Mouse (Mus musculus) heart, embryonic 14.5 days (tissue): ENCODE measurements around the gene Peak1. TPM values are rescaled to one million over a fixed set of nuclear protein-coding genes. Genes with fewer than 3 reads are reported as not detected.
"Not testable (repeated sequence)": the region's sequence is repeated elsewhere in the genome, so short reads cannot be mapped to it uniquely, and the experiment has no call there.

ENCODE experiments used
- ATAC-seq: fragments of 200-750 bp; cut with Nextera tagmentation; 2 replicates; pipeline ENCODE4 v1.8.0; 2017; ENCODE audit warnings: low read depth, moderate TSS enrichment; ENCODE audit not compliant: insufficient number of reproducible peaks, insufficient read depth, low FRiP score
- H3K27ac ChIP-seq, 2 experiments: fragments of 200-500 bp in 1 of 2; fragments of 300-500 bp in 1 of 2; sonication (generic) in 1 of 2; replicated peaks in 1 of 2; 2 replicates each; pipeline ENCODE4 v1.5.1; 2012 to 2014; ENCODE audit warnings: low read depth in 2 of 2, low read length in 2 of 2, control low read depth in 1 of 2, mild to moderate bottlenecking in 1 of 2, mixed read lengths in 1 of 2; ENCODE audit not compliant: control insufficient read depth in 1 of 2, insufficient read depth in 1 of 2
- H3K27me3 ChIP-seq: fragments of 300-500 bp; sonication (generic); 2 replicates; pipeline ENCODE4 v1.6.1; 2014; ENCODE audit warnings: mild to moderate bottlenecking, low read length, control low read depth; ENCODE audit not compliant: control insufficient read depth, insufficient read depth
- H3K36me3 ChIP-seq: fragments of 300-500 bp; sonication (generic); 2 replicates; pipeline ENCODE4 v1.6.1; 2014; ENCODE audit warnings: mild to moderate bottlenecking, control low read depth, low read length, mixed read lengths; ENCODE audit not compliant: control insufficient read depth, insufficient read depth
- H3K4me1 ChIP-seq, 2 experiments: fragments of 200-500 bp in 1 of 2; fragments of 300-500 bp in 1 of 2; sonication (generic) in 1 of 2; 2 replicates each; pipeline ENCODE4 v1.6.1; 2012 to 2014; ENCODE audit warnings: low read length in 2 of 2, control low read depth in 1 of 2, mixed read lengths in 1 of 2; ENCODE audit not compliant: control insufficient read depth in 2 of 2, insufficient read depth in 2 of 2
- H3K4me2 ChIP-seq: fragments of 300-500 bp; sonication (generic); 2 replicates; pipeline ENCODE4 v1.6.1; 2014; ENCODE audit warnings: mild to moderate bottlenecking, low read length
- H3K4me3 ChIP-seq, 2 experiments: fragments of 200-500 bp in 1 of 2; fragments of 300-500 bp in 1 of 2; sonication (generic) in 1 of 2; 2 replicates each; pipeline ENCODE4 v1.5.1; 2012 to 2014; ENCODE audit warnings: low read length in 2 of 2, mild to moderate bottlenecking in 2 of 2, control low read depth in 1 of 2, low read depth in 1 of 2, moderate library complexity in 1 of 2; ENCODE audit not compliant: control insufficient read depth in 1 of 2, insufficient read depth in 1 of 2
- H3K9ac ChIP-seq: fragments of 300-500 bp; sonication (generic); 2 replicates; pipeline ENCODE4 v1.6.1; 2014; ENCODE audit warnings: mild to moderate bottlenecking, low read length
- H3K9me3 ChIP-seq: fragments of 300-500 bp; sonication (generic); 2 replicates; pipeline ENCODE4 v1.6.1; 2016; ENCODE audit warnings: low read length, control low read depth; ENCODE audit not compliant: control insufficient read depth
- WGBS: fragments of 180-500 bp; shearing (Covaris S2); extraction: QIAGEN DNeasy Blood & Tissue Kit; methylation state at CpG from one replicate; pipeline ENCODE4 v1.1.7; 2014; 5-methylcytosine and 5-hydroxymethylcytosine counted together
- polyA plus RNA-seq: library from polyadenylated mRNA; unstranded; fragments of >200 nt; fragmentation: Nextera tagmentation; extraction: Ambion mirVana; gene quantifications from 2 replicates; pipeline ENCODE4 v1.2.1, GENCODE M21; 2014

Gene Peak1
- polyA plus RNA-seq, 1 experiment from 2014 or later = 22.4 TPM

DNA sequence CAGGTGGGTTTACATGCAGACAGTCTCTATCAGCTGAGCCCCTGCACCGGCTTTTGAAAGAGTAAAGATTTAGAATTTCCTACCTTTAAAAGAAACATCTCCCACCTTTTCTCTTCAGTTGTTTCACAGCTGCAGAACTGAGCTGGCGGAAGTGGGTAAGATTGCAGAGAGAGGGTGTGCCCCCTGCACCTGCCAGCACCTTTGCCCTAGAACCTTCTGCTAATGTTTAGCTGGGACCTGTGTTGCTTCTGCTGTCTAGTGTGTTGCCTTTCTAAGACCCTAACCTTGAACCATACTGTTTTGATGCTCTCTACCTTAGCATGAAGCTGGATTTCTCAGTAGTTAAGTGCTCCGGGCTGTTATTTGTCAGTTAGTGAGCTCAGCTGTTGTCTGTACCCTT lies 38.6 kb upstream of the Peak1 start:
- Histone ChIP-seq H3K4me1 (peaks cover 2 to 8% of the 10 kb centered on the region in 2 experiments; a peak in 2 of 4 replicates), H3K36me3 (peaks cover 6% of the 10 kb centered on the region; the same call in 1 of the 2 replicates), H3K27me3 (no peaks in the 10 kb centered on the region), H3K4me2 (no peak overlapping the region), H3K27ac (no peak overlapping the region), H3K4me3 (no peak overlapping the region), H3K9me3 (no peaks in the 10 kb centered on the region), H3K9ac (no peak overlapping the region)
- 90% methylated on average over 3 of the region's 3 CpGs for WGBS
- no peak for ATAC-seq

DNA sequence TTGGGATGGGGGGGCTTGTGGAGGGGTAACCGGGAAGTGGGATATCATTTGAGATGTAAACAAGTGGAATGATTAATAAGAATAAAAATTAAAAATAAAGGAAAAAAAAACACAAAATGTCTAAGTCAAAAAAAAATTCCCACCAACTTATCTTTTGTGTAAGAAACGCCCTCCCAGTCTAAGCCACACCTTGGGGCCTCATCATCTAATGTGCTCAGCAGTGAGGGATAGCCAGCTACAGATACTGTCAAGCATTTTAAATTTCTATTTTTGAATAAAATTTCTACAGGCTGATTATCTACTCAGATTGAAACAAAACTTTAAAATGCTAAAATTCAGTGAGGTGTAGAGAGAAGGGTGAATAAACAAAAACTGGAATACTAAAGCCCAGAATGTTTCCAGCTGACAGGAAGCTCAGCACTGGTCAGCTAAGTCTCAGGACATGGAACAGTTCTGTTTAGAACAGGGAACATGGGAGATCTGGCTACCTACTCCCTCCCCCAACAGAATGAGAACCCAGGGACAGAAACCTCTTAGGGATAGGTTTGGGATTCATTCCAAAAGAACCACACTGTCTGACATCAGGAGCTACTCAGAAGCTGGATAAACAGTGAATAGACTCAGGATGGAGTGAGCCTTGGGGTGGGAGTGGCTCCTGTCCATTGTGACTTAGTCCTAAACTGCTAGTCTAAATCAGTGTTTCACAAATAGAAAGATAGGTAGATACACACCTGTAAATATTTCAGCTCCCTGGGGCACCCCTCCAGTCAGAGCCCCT lies 35.4 kb upstream of the Peak1 start:
- H3K9me3 ChIP-seq = no peaks in the 10 kb centered on the region
- H3K4me2 ChIP-seq = no peak overlapping the region
- peaks cover 0 to 8% of the 10 kb centered on the region in 2 experiments; a peak in 2 of 4 replicates for H3K4me1 ChIP-seq
- H3K27ac ChIP-seq = no peak overlapping the region
- H3K9ac ChIP-seq = no peak overlapping the region
- H3K36me3 ChIP-seq = peaks cover 6% of the 10 kb centered on the region; the same call in 1 of the 2 replicates
- no peaks in the 10 kb centered on the region for H3K27me3 ChIP-seq
- no peak overlapping the region for H3K4me3 ChIP-seq
- WGBS = 77% methylated on average over 2 of the region's 2 CpGs
- ATAC-seq = no peak

DNA sequence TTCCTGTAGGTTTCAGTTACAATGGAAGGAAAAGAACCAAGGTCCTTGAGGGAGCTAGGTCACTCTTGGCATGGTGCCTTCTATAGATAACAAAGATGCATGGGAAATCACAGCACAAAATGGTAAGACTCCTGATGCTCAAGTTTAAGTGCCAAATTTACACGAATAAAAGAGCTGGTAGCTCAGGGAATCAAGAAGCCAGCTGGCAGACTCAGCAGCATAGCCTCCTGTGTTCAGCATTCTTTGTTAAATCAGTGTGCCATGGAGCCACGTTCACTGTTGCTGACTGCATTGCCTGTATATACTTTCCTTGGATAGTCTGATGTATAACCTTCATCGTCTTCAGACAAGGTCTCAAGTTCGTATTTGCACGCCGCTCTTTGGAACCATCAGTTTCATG lies 33.7 kb upstream of the Peak1 start:
- ATAC-seq = no peak
- Histone ChIP-seq H3K4me3 (no peak overlapping the region), H3K9ac (no peak overlapping the region), H3K9me3 (no peaks in the 10 kb centered on the region), H3K4me2 (no peak overlapping the region), H3K27me3 (no peaks in the 10 kb centered on the region), H3K4me1 (peaks cover 0 to 8% of the 10 kb centered on the region in 2 experiments; a peak in 2 of 4 replicates), H3K27ac (no peak overlapping the region), H3K36me3 (peaks cover 6% of the 10 kb centered on the region; the same call in 1 of the 2 replicates)
- WGBS = 81% methylated on average over 6 of the region's 6 CpGs

DNA sequence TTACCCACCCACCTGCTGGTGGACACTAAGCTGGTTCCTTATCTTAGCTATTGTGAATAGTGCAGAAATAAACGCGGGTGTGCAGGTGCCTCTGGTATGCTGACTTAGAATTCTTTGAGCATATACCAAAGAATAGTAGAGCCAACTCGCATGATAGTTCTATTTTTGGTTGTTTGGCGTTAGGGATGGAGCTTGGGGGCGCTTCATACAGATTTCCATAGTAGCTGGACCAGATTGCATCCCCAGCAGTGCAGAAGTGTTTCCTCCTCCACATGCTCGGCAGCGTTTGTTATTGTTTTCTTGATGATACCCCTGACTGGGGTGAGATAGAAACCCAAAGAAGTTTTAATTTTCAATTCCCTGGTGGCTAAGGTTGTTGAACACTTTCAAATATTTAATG lies 21.8 kb upstream of the Peak1 start:
- peaks cover 0 to 9% of the 10 kb centered on the region in 2 experiments; a peak in 1 of 4 replicates for H3K4me1 ChIP-seq
- H3K9ac ChIP-seq = no peak overlapping the region
- H3K27me3 ChIP-seq = no peaks in the 10 kb centered on the region
- H3K4me2 ChIP-seq = no peak overlapping the region
- WGBS = 30% methylated on average over 7 of the region's 7 CpGs
- no peak for ATAC-seq
- H3K4me3 ChIP-seq = no peak overlapping the region
- H3K9me3 ChIP-seq = no peaks in the 10 kb centered on the region
- H3K36me3 ChIP-seq = no peaks in the 10 kb centered on the region
- H3K27ac ChIP-seq = no peak overlapping the region

DNA sequence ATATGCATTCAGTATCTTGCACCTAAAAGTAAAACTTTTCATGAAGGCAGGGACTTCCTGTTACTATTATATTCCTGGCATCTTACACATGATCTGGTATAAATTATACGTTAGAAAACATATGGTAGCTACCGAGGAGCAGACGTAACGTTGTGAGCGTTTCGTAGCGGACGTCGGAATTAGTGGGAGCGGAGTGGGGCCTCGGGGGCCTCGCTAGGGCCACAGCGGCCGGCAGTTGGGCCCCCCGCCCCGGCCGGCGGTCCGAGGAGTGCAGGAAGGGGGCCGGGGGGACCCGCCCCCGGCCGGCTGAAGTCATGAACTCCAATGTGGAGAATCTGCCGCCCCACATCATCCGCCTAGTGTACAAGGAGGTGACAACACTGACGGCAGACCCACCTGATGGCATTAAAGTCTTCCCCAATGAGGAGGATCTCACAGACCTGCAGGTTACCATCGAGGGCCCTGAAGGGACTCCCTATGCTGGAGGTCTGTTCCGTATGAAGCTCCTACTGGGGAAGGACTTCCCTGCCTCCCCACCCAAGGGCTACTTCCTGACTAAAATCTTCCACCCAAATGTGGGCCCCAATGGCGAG lies 19.5 kb upstream of the Peak1 start:
- H3K4me1 ChIP-seq, H3K27ac ChIP-seq, H3K4me2 ChIP-seq, H3K27me3 ChIP-seq, H3K9ac ChIP-seq, H3K4me3 ChIP-seq, H3K36me3 ChIP-seq, H3K9me3 ChIP-seq, ATAC-seq: not testable (repeated sequence)
- WGBS = 88% methylated on average over 19 of the region's 29 CpGs

DNA sequence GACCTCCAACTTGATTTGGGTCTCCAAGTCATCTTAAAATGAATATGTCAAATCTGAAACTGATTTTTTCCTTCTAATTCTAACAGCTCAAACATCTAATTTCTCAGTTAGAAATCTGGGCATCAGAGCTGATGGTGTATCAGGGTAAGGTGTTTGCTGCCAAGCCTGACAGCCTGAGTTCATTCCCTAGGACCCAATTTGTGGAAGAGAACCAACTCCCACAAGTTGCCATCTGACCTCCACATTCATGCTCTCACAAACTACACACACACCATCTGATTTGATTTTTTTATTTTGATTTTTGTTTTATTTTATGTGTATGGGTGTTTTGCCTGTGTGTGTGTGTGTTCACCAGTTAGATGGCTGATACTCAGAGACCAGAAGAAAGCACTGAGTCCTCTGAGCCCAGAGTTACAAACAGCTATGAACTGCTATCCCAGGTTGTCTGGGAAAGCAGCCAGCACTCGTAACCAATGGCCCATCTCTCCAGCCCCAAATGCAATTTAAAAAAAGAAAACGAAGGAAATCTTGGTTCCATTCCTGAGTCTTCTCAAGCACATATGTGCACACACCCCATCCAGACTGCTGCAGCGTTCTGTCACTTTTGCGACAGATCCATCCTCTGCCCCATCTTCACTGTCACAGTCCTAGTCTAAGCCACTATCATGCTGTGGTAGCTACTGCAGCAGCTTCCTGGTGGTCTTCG lies 18.1 kb upstream of the Peak1 start:
- no peaks in the 10 kb centered on the region for H3K36me3 ChIP-seq
- H3K27me3 ChIP-seq = no peaks in the 10 kb centered on the region
- no peak overlapping the region for H3K4me2 ChIP-seq
- no peak overlapping the region for H3K9ac ChIP-seq
- no peak for ATAC-seq
- H3K27ac ChIP-seq = no peak overlapping the region
- peaks cover 0 to 9% of the 10 kb centered on the region in 2 experiments; a peak in 1 of 4 replicates for H3K4me1 ChIP-seq
- no peak overlapping the region for H3K4me3 ChIP-seq
- 80% methylated on average over 5 of the region's 5 CpGs for WGBS
- no peaks in the 10 kb centered on the region for H3K9me3 ChIP-seq

DNA sequence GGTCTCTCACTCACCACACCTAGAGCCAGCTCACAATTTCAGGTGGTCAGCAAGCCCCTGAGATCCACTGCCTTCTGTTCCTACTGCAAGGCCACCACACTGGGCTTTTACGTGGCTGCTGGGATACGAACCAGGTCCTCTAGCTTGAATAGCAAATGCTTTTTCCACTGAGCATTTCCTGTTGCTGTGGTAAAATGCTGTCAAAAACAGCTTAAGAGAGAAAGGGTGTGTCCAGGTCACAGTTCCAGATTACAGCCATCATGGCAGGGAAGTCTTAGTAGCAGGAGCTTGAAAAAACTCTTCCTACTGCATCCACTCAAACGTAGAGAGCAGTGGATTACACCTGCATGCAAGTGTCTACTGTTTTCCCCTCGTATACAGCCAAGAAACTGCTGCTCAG lies 7.0 kb upstream of the Peak1 start:
- Histone ChIP-seq H3K9ac (no peak overlapping the region), H3K4me1 (peaks cover 3 to 31% of the 10 kb centered on the region in 2 experiments), H3K4me2 (no peak overlapping the region), H3K36me3 (no peaks in the 10 kb centered on the region), H3K4me3 (no peak overlapping the region), H3K27ac (no peak overlapping the region), H3K27me3 (no peaks in the 10 kb centered on the region), H3K9me3 (no peaks in the 10 kb centered on the region)
- WGBS = 79% methylated on average over 4 of the region's 4 CpGs
- ATAC-seq = no peak
